Mouse (Mus musculus) MEL (cell line): ENCODE results near the gene Olfr323. TPM values are rescaled to one million over a fixed set of nuclear protein-coding genes. Genes with fewer than 3 reads are reported as not detected.

Experiments used
- DNase-seq: peaks from one replicate; pipeline ENCODE4 v3.0.0; 2011; ENCODE audit warnings: low read depth, low spot score
- H3K27ac ChIP-seq: 2 replicates; pipeline ENCODE4 v1.5.1; 2012; ENCODE audit warnings: low read depth, mild to moderate bottlenecking, control low read depth, low read length, moderate library complexity; ENCODE audit not compliant: control insufficient read depth
- H3K27me3 ChIP-seq, 2 experiments: fragments of 150-350 bp in 1 of 2; sonication (generic) in 1 of 2; 2 replicates each; pipeline ENCODE4 v1.6.1; 2012; ENCODE audit warnings: low read length in 2 of 2, mild to moderate bottlenecking in 2 of 2, improper control_type of control experiment in 1 of 2, moderate library complexity in 1 of 2; ENCODE audit not compliant: insufficient read depth in 2 of 2, control insufficient read depth in 1 of 2
- H3K36me3 ChIP-seq, 2 experiments: 2 replicates each; pipeline ENCODE4 v1.6.1; 2012 to 2014; ENCODE audit warnings: low read length in 2 of 2, improper control_type of control experiment in 1 of 2, inconsistent platforms in 1 of 2, mild to moderate bottlenecking in 1 of 2; ENCODE audit not compliant: insufficient read depth in 2 of 2, control insufficient read depth in 1 of 2
- H3K4me1 ChIP-seq, 2 experiments: fragments of 150-350 bp in 1 of 2; sonication (generic) in 1 of 2; 2 replicates each; pipeline ENCODE4 v1.6.1; 2012; ENCODE audit warnings: low read length in 2 of 2, improper control_type of control experiment in 1 of 2, mild to moderate bottlenecking in 1 of 2; ENCODE audit not compliant: insufficient read depth in 2 of 2, control insufficient read depth in 1 of 2
- H3K4me3 ChIP-seq, 2 experiments: fragments of 150-350 bp in 1 of 2; sonication (generic) in 1 of 2; 2 replicates each; pipeline ENCODE4 v1.5.1; 2012; ENCODE audit warnings: low read depth in 2 of 2, low read length in 2 of 2, mild to moderate bottlenecking in 2 of 2, moderate library complexity in 2 of 2, control low read depth in 1 of 2, improper control_type of control experiment in 1 of 2; ENCODE audit not compliant: control insufficient read depth in 1 of 2, insufficient read depth in 1 of 2
- H3K79me2 ChIP-seq: 2 replicates; pipeline ENCODE4 v1.6.1; 2012; ENCODE audit warnings: mild to moderate bottlenecking, low read length, moderate library complexity; ENCODE audit not compliant: control insufficient read depth, poor library complexity, insufficient read depth
- H3K9ac ChIP-seq: 2 replicates; pipeline ENCODE4 v1.6.1; 2012; ENCODE audit warnings: low read depth, mild to moderate bottlenecking, control low read depth, low read length, moderate library complexity; ENCODE audit not compliant: control insufficient read depth, poor library complexity, severe bottlenecking
- H3K9me3 ChIP-seq: fragments of 150-350 bp; sonication (generic); replicated peaks from 2 replicates; pipeline ENCODE4 v1.6.1; 2012; ENCODE audit warnings: mild to moderate bottlenecking, low read length, improper control_type of control experiment, moderate library complexity; ENCODE audit not compliant: insufficient read depth
- CTCF ChIP-seq, 3 experiments: IDR thresholded peaks in 2 of 3; conservative IDR thresholded peaks in 1 of 3; 2 replicates each; pipeline ENCODE4 v1.5.1; 2011 to 2012; ENCODE audit warnings: low read length in 3 of 3, low read depth in 2 of 3, mild to moderate bottlenecking in 2 of 3, improper control_type of control experiment in 1 of 3, inconsistent platforms in 1 of 3, mixed read lengths in 1 of 3, moderate library complexity in 1 of 3; ENCODE audit not compliant: control insufficient read depth in 1 of 3, insufficient read depth in 1 of 3, poor library complexity in 1 of 3, severe bottlenecking in 1 of 3
- GABPA ChIP-seq: IDR thresholded peaks from 2 replicates; pipeline ENCODE4 v1.6.1; 2012; ENCODE audit warnings: low read depth, mild to moderate bottlenecking, inconsistent platforms, low read length, improper control_type of control experiment, moderate library complexity
- HCFC1 ChIP-seq: IDR thresholded peaks from 2 replicates; pipeline ENCODE4 v1.6.1; 2012; ENCODE audit warnings: low read depth, mild to moderate bottlenecking, inconsistent platforms, low read length, improper control_type of control experiment, moderate library complexity
- MAX ChIP-seq: IDR thresholded peaks from 2 replicates; pipeline ENCODE4 v1.6.1; 2011; ENCODE audit warnings: low read length, improper control_type of control experiment
- MAZ ChIP-seq: IDR thresholded peaks from 2 replicates; pipeline ENCODE4 v1.6.1; 2012; ENCODE audit warnings: low read depth, mild to moderate bottlenecking, inconsistent platforms, low read length, improper control_type of control experiment
- MYC ChIP-seq: IDR thresholded peaks from 2 replicates; pipeline ENCODE4 v1.6.1; 2011; ENCODE audit warnings: low read depth, mild to moderate bottlenecking, low read length, improper control_type of control experiment, moderate library complexity
- POLR2A ChIP-seq, 2 experiments: IDR thresholded peaks; 2 replicates each; pipeline ENCODE4 v1.6.1; 2011 to 2012; ENCODE audit warnings: low read length in 2 of 2, mild to moderate bottlenecking in 2 of 2, control low read depth in 1 of 2, improper control_type of control experiment in 1 of 2, low read depth in 1 of 2, moderate library complexity in 1 of 2; ENCODE audit not compliant: control insufficient read depth in 1 of 2, insufficient read depth in 1 of 2, poor library complexity in 1 of 2
- RAD21 ChIP-seq: IDR thresholded peaks from 2 replicates; pipeline ENCODE4 v1.6.1; 2011; ENCODE audit warnings: mild to moderate bottlenecking, low read depth, low read length, improper control_type of control experiment
- SIN3A ChIP-seq: IDR thresholded peaks from 2 replicates; pipeline ENCODE4 v1.6.1; 2012; ENCODE audit warnings: low read length, improper control_type of control experiment, inconsistent platforms
- SMC3 ChIP-seq: IDR thresholded peaks from 2 replicates; pipeline ENCODE4 v1.6.1; 2011; ENCODE audit warnings: low read depth, low read length, improper control_type of control experiment
- ZC3H11A ChIP-seq: IDR thresholded peaks from 2 replicates; pipeline ENCODE4 v1.6.1; 2012; ENCODE audit warnings: low read depth, mild to moderate bottlenecking, inconsistent platforms, low read length, improper control_type of control experiment
- ZKSCAN1 ChIP-seq: IDR thresholded peaks from 2 replicates; pipeline ENCODE4 v1.6.1; 2012; ENCODE audit warnings: low read depth, mild to moderate bottlenecking, inconsistent platforms, low read length, improper control_type of control experiment, moderate library complexity
- ZMIZ1 ChIP-seq: IDR thresholded peaks from 2 replicates; pipeline ENCODE4 v1.6.1; 2012; ENCODE audit warnings: low read depth, mild to moderate bottlenecking, inconsistent platforms, low read length, improper control_type of control experiment, moderate library complexity
- ZNF384 ChIP-seq: IDR thresholded peaks from 2 replicates; pipeline ENCODE4 v1.6.1; 2012; ENCODE audit warnings: low read depth, mild to moderate bottlenecking, inconsistent platforms, low read length, improper control_type of control experiment
- polyA plus RNA-seq, 2 experiments: library from polyadenylated mRNA; stranded (reverse) in 1 of 2; unstranded in 1 of 2; fragments of >175 nt in 1 of 2; fragments of >200 nt in 1 of 2; gene quantifications; 2 replicates each; pipeline versions ENCODE4 v1.2.1 to v1.2.4; 2012; ENCODE audit warnings: low replicate concordance in 2 of 2, low read depth in 1 of 2; ENCODE audit not compliant: insufficient read length in 2 of 2, insufficient read depth in 1 of 2, missing spikeins in 1 of 2
- total RNA-seq: library from RNA; depleted of rRNA; stranded (reverse); fragments of 300-350 nt; gene quantifications from 2 replicates; pipeline ENCODE4 v1.2.3, GENCODE M21; 2012; rRNA removed

Olfr323 gene
- total RNA-seq (not detected in 2 replicates), polyA plus RNA-seq (not detected)

DNA sequence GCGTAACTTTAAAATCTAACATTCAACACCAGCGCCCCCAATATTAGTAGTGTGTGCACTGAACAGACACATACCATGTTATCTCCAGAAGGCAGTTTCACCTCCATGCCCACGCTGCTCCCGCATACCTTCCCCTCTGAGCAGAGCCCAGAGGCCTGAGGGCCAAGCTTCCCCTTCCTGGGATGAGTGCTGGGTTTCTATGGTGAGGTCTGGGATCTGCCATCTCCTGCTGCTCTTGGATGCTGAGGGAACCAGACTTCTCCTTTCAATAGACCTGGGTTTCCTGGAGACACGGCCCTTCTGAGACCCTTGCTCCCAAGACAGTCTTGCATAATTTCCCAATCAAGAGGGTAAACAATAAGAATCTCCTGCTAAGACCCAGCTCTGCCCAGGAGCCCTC lies at the start of gene Olfr323:
Gene Olfr323 (minus strand): TSS at position 101 of the 400 bp plus-strand sequence.
- DNase-seq, result no peak
- TF ChIP-seq SIN3A, result no peak
- no peak for TF ChIP-seq MAZ
- peaks cover 6 to 15% of the 10 kb centered on the region in 2 experiments for H3K27me3 ChIP-seq

DNA sequence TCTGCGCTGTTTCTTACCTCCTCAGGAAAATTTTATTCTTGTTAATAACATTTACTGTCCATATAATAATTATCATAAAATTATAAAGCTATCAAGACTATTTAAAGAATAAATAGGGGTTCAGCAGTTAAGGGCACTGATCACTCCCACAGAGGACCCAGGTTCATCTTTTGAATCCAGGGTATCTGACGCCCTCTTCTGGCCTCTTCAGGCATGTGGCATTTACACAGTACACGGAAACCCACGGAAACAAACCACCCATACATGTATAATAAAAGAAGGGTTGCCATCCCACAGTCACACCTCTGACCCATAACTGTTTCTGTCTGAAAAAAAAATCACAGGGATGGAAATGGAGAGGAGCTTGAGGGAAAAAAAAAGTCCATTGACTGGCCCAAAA lies 41.5 kb upstream of the Olfr323 start:
- H3K4me1 ChIP-seq, result no peaks in the 10 kb centered on the region
- H3K27me3 ChIP-seq, result peaks cover 1 to 7% of the 10 kb centered on the region in 2 experiments; a peak in 3 of 4 replicates
- DNase-seq, result peak; percentile 37
- H3K79me2 ChIP-seq, result no peaks in the 10 kb centered on the region
- no peak overlapping the region for H3K27ac ChIP-seq
- H3K4me3 ChIP-seq, result no peak overlapping the region
- no peak for TF ChIP-seq SIN3A
- peak; percentile 57 for TF ChIP-seq RAD21
- TF ChIP-seq ZKSCAN1, result no peak
- peak; percentile 30; the same call in 1 of the 2 replicates for TF ChIP-seq ZC3H11A
- TF ChIP-seq GABPA, result no peak
- no peak for TF ChIP-seq ZMIZ1
- peak; percentile 59 for TF ChIP-seq SMC3
- TF ChIP-seq CTCF (IDR thresholded peaks at IDR 0.05 in 2 of 3, conservative IDR thresholded peaks at IDR 0.05 in 1 of 3; ENCODE audit: control insufficient read depth in 1 of 3, insufficient read depth in 1 of 3, low read depth in 2 of 3, low read length in 3 of 3, poor library complexity in 1 of 3, severe bottlenecking in 1 of 3), result peak; percentile 38 to 59 (median 50)
- H3K9ac ChIP-seq, result no peak overlapping the region
- H3K9me3 ChIP-seq, result no peaks in the 10 kb centered on the region
- no peaks in the 10 kb centered on the region for H3K36me3 ChIP-seq

More for the DNA sequence above, at the start of gene Olfr323:
- no peaks in the 10 kb centered on the region for H3K4me1 ChIP-seq
- no peaks in the 10 kb centered on the region for H3K36me3 ChIP-seq
- no peak within 1 kb of the TSS for H3K4me3 ChIP-seq
- H3K27ac ChIP-seq, result no peak within 1 kb of the TSS
- no peaks in the 10 kb centered on the region for H3K9me3 ChIP-seq
- H3K79me2 ChIP-seq, result no peaks in the 10 kb centered on the region
- H3K9ac ChIP-seq, result no peak within 1 kb of the TSS

DNA sequence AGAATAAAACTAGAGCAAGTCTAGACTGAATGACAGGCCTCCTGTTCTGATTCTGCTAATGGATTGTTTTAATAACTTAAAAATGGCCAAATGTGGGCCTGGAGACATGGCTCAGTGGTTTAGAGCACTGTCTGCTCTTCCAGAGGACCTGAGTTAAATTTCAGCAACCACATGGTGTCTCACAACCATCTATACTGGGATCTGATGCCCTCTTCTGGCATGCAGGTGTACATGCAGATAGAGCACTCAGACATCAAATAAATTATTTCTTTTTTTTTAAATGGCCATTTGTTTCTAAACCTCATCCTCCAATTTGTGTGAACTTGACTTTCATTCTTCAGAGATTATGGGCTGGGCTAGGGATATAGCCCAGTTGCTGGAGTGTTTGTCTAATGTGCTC lies 39.0 kb upstream of the Olfr323 start:
- Histone ChIP-seq H3K9ac (no peak overlapping the region), H3K4me1 (no peaks in the 10 kb centered on the region), H3K27me3 (peaks cover 1 to 7% of the 10 kb centered on the region in 2 experiments; a peak in 3 of 4 replicates), H3K27ac (no peak overlapping the region), H3K9me3 (no peaks in the 10 kb centered on the region), H3K4me3 (no peak overlapping the region), H3K36me3 (no peaks in the 10 kb centered on the region), H3K79me2 (no peaks in the 10 kb centered on the region)
- peak; percentile 37 for TF ChIP-seq RAD21
- peak; percentile 49 for TF ChIP-seq ZNF384
- TF ChIP-seq HCFC1, result no peak
- TF ChIP-seq ZC3H11A, result peak; percentile 36; the same call in 1 of the 2 replicates
- 0 out of 2 replicates have a peak, but pooled peaks have one; percentile 28 for TF ChIP-seq MAX
- TF ChIP-seq MYC, result 0 out of 2 replicates have a peak, but pooled peaks have one; percentile 55
- TF ChIP-seq SMC3, result peak; percentile 62
- peak; percentile 8 to 60 (median 27); a peak in 4 of 6 replicates for TF ChIP-seq CTCF (IDR thresholded peaks at IDR 0.05 in 2 of 3, conservative IDR thresholded peaks at IDR 0.05 in 1 of 3; ENCODE audit: control insufficient read depth in 1 of 3, insufficient read depth in 1 of 3, low read depth in 2 of 3, low read length in 3 of 3, poor library complexity in 1 of 3, severe bottlenecking in 1 of 3)
- TF ChIP-seq POLR2A (IDR thresholded peaks at IDR 0.05; ENCODE audit: control insufficient read depth in 1 of 2, insufficient read depth in 1 of 2, low read depth in 1 of 2, low read length in 2 of 2, poor library complexity in 1 of 2), result no peak
- DNase-seq, result peak; percentile 39
